27 mouse cellular contexts compared by ENCODE assay signal in the genomic region with DNA sequence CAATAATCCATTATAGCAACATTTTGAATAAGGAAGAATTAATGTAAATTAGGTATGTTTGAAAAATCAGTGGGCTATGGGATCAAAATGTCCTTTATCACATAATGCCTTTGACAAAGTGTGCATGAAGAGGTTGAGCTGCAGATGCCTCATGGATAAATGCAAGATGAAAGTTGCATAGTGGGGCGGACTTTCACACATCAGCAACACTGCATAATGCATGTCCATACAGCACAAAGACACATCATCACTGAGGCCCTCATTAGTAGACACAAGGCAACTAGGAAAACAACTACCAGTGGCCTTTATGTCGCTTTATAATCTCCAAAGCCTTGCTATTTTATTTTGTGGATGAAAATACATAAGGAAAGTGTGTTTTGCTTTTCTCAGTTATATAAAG.
"Had no signal": no experiment of that assay in that cellular context is flagged by ENCODE, and none has a peak within 500 bp of the region (broad histone marks: within the 10 kb centered on the region; RNA-seq: fewer than 3 reads in every experiment).

No protein-coding gene starts in this region.

- H3K27ac ChIP-seq: gastrocnemius, adult 2 months; heart, embryonic 10.5 days; hindbrain, embryonic 10.5 days; hindbrain, embryonic 12.5 days; intestine, embryonic 15.5 days; kidney, embryonic 15.5 days; kidney, postnatal 0 days; limb, embryonic 13.5 days; limb, embryonic 15.5 days; liver, embryonic 12.5 days; liver, embryonic 14.5 days had no signal

- ATAC-seq: inflammation-experienced regulatory T-cells, adult 6 months; intestine, embryonic 15.5 days; intestine, postnatal 0 days; liver, embryonic 12.5 days had no signal

- H3K36me3 ChIP-seq: heart, embryonic 10.5 days; heart, embryonic 12.5 days; hindbrain, embryonic 10.5 days; hindbrain, embryonic 12.5 days; intestine, embryonic 15.5 days; kidney, embryonic 15.5 days; limb, embryonic 13.5 days; limb, embryonic 15.5 days; liver, embryonic 12.5 days had no signal

- H3K27me3 ChIP-seq: heart, embryonic 12.5 days; hindbrain, embryonic 12.5 days; intestine, embryonic 15.5 days; kidney, embryonic 15.5 days; limb, embryonic 13.5 days; limb, embryonic 15.5 days; liver, embryonic 12.5 days had no signal

- H3K4me1 ChIP-seq: heart, embryonic 10.5 days; heart, embryonic 12.5 days; hindbrain, embryonic 10.5 days; hindbrain, embryonic 12.5 days; intestine, embryonic 15.5 days; kidney, embryonic 15.5 days; limb, embryonic 13.5 days; limb, embryonic 15.5 days; liver, embryonic 12.5 days had no signal

- H3K4me3 ChIP-seq: gastrocnemius, adult 2 months; heart, embryonic 10.5 days; heart, embryonic 12.5 days; hindbrain, embryonic 10.5 days; hindbrain, embryonic 12.5 days; intestine, embryonic 15.5 days; kidney, embryonic 15.5 days; limb, embryonic 13.5 days; limb, embryonic 15.5 days; liver, embryonic 12.5 days had no signal

- DNase-seq: gastrocnemius, adult 2 months; gastrocnemius, postnatal 10 days; gastrocnemius, postnatal 25 days; heart, adult 18-20 months; heart, postnatal 10 days; heart, postnatal 4 days; kidney, adult 18-20 months; kidney, adult 9 months; kidney, postnatal 14 days; kidney, postnatal 36 days; layer of hippocampus, adult 9-11 months; layer of hippocampus, postnatal 36 days; left cerebral cortex, postnatal 4 days had no signal

- H3K9ac ChIP-seq: heart, embryonic 12.5 days; hindbrain, embryonic 12.5 days; hindbrain, embryonic 14.5 days; intestine, embryonic 15.5 days; kidney, embryonic 15.5 days; limb, embryonic 13.5 days; limb, embryonic 15.5 days; liver, embryonic 12.5 days; liver, embryonic 14.5 days had no signal

- H3K4me2 ChIP-seq: heart, embryonic 12.5 days; hindbrain, embryonic 12.5 days; hindbrain, embryonic 14.5 days; intestine, embryonic 15.5 days; kidney, embryonic 15.5 days; limb, embryonic 13.5 days; limb, embryonic 15.5 days; liver, embryonic 12.5 days had no signal

- H3K9me3 ChIP-seq: heart, embryonic 10.5 days; heart, embryonic 12.5 days; hindbrain, embryonic 10.5 days; hindbrain, embryonic 12.5 days; intestine, embryonic 15.5 days; kidney, embryonic 15.5 days; limb, embryonic 13.5 days; limb, embryonic 15.5 days; liver, embryonic 12.5 days had no signal
